Mouse (Mus musculus) gastrocnemius, adult 2 months (tissue): ENCODE data around the gene Nek4. TPM values are rescaled to one million over a fixed set of nuclear protein-coding genes. Genes with fewer than 3 reads are reported as not detected.

Experiments
- DNase-seq: peaks from one replicate; pipeline ENCODE4 v3.0.0; 2022
- H3K27ac ChIP-seq: fragments of 200-600 bp; 2 replicates; pipeline ENCODE4 v1.8.1; 2022; ENCODE audit warnings: mild to moderate bottlenecking
- H3K4me3 ChIP-seq: fragments of 200-600 bp; 2 replicates; pipeline ENCODE4 v1.8.1; 2022; ENCODE audit warnings: mild to moderate bottlenecking, moderate library complexity
- CTCF ChIP-seq: fragments of 200-600 bp; IDR thresholded peaks from 2 replicates; pipeline ENCODE4 v1.8.1; 2022; ENCODE audit warnings: antibody characterized with exemption, mild to moderate bottlenecking, moderate library complexity
- intact Hi-C: fragments of 180-260 bp; cut with DNase I; formaldehyde crosslinking; loops from one replicate; pipeline ENCODE4 v1.15.1; 2025
- total RNA-seq, 2 experiments: library from RNA; stranded (reverse); gene quantifications; 2 replicates each; pipeline ENCODE4 v1.2.3; 2021

The Nek4 gene
- total RNA-seq, 2 experiments from 2014 or later: 4.4 to 5.1 TPM

DNA sequence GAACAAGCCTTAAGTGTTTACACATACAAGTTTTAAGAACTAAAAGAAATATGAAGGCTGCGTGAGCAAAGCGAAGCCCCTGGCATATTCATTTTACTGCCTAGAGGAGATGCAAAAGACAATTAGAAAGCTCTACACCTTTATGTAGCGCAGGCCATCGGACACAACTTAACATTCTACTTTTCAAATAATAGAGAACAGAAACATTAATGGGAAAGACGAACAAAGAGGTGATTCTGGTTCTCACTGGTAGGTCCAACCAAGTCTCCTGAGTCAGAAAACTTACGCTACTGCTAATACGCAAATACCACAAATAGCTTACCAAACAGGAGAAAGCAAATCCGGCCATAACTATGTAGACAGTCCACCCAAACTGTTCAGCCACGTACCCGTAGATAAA, 49.2 kb downstream of the Nek4 start:
- Histone ChIP-seq H3K27ac (peak overlapping the region; percentile 96), H3K4me3 (peak overlapping the region; percentile 81)
- DNase-seq: no peak
- intact Hi-C loops: loop anchor here (2.0 kb wide), 1 partner anchor 18 kb away; the partner anchor contains the start of genes Gnl3 and Pbrm1
- TF ChIP-seq CTCF: no peak

- intact Hi-C loops: loop anchor here (2.0 kb wide), 1 partner anchor 18 kb away; the partner anchor contains the start of genes Gnl3 and Pbrm1
- peak overlapping the region; percentile 96 for H3K27ac ChIP-seq
- TF ChIP-seq CTCF: no peak
These were observed 49.7 kb downstream of the Nek4 start for GRCm38 (mm10) chr14:31000816-31001306.

GRCm38 (mm10) chr14:31001307-31002205, 50.4 kb downstream of the Nek4 start, which contains the start of the genes Glt8d1 and Spcs1:
Glt8d1 (plus strand) TSS chr14:31001400.
Spcs1 (minus strand) TSS chr14:31001672.
- intact Hi-C loops: loop anchor here (2.0 kb wide), 1 partner anchor 17 kb away; the partner anchor contains the start of genes Gnl3 and Pbrm1
- peak; percentile 91 for DNase-seq
- Histone ChIP-seq H3K4me3 (peak within 1 kb of the TSS; percentile 81), H3K27ac (peak within 1 kb of the TSS; percentile 96)
- no peak for TF ChIP-seq CTCF

More at GRCm38 (mm10) chr14:31000816-31001306, 49.7 kb downstream of the Nek4 start:
- DNase-seq: no peak
- H3K4me3 ChIP-seq: peak overlapping the region; percentile 81

DNA sequence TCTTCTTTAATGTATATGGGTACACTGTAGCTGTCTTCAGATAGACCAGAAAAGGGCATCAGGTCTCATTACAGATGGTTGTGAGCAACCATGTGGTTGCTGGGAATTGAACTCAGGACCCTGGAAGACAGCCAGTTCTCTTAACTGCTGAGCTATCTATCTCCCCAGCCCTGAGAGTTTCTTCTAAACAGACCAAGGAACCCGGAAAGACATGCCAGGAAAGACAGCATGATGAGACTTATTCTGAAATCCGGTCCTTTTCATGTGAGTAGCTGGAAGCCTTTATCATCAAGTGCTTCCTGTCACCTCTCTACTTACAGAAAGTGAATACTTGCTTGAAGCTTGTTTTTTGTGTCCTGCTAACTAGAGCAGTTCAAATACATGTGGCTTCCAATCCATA, 53.4 kb downstream of the Nek4 start:
- intact Hi-C loops: no loop called here
- no peak overlapping the region for H3K27ac ChIP-seq
- no peak for DNase-seq
- TF ChIP-seq CTCF: no peak
- no peak overlapping the region for H3K4me3 ChIP-seq

GRCm38 (mm10) chr14:31006779-31007178, 55.6 kb downstream of the Nek4 start:
- TF ChIP-seq CTCF: no peak
- no peak for DNase-seq
- intact Hi-C loops: no loop called here
- H3K27ac ChIP-seq: no peak overlapping the region
- H3K4me3 ChIP-seq: no peak overlapping the region

GRCm38 (mm10) chr14:31011588-31011987, 60.4 kb downstream of the Nek4 start:
- no peak for TF ChIP-seq CTCF
- no peak for DNase-seq
- Histone ChIP-seq H3K27ac (no peak overlapping the region), H3K4me3 (no peak overlapping the region)
- intact Hi-C loops: no loop called here

DNA sequence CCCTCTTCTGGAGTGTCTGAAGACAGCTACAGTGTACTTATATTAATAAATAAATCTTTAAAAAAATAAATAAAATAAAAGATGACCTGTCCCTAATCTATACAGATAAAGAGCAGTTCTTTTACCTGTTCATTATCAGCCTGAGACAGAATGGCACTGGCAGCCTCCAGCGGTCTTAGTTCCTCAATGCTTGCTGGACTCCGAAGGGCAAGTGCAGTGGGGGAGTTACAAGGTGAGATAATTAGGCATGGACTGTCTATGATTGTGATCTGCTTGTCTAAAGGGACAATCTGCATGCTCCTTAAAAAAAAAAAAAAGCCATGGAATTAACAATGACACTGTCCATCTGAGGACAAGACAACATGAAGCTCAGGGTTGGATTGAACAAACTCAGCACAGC, 62.8 kb downstream of the Nek4 start:
- Histone ChIP-seq H3K27ac (no peak overlapping the region), H3K4me3 (no peak overlapping the region)
- no peak for DNase-seq
- intact Hi-C loops: no loop called here
- no peak for TF ChIP-seq CTCF

DNA sequence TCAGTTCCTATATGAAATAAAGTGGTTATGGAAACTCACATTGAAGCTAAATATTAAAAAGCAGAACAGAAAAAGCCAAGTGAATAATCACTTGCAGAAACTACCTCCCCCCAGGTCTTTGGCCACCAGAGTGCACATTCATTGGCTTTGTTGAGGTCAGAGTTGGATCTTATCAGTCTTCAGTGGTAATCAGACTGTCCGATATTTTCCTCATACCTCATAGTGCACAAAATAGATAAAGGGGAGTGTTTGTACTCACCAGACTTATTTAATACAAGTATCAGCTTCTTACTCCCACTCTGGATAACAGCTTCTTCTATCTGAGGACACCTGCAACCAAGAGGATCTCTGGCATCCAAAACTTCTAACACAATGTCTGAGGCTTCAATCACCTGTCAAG, 64.9 kb downstream of the Nek4 start:
- Histone ChIP-seq H3K27ac (no peak overlapping the region), H3K4me3 (no peak overlapping the region)
- intact Hi-C loops: no loop called here
- TF ChIP-seq CTCF: no peak
- no peak for DNase-seq

DNA sequence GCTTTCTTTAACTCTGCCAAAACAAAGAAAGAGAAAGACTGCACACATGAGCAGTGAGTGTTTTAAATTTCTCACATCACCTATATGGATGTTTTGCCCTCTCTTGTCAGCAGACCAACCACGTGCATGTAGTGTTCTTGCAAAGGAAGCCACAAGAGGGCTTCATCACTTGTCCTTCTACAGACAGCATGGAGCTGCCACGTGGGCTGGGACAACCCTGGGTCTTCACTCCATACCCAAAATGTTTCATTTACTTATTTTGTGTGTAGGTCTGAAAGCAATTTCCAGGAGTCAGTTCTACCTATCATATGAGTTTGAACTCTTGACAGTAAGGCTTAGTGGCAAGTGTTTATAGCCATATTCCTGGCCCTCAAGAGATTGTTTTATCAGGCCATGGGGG, 66.7 kb downstream of the Nek4 start:
- Histone ChIP-seq H3K4me3 (peak overlapping the region; percentile 81), H3K27ac (peak overlapping the region; percentile 96)
- peak; percentile 16; the same call in 1 of the 2 replicates for TF ChIP-seq CTCF
- intact Hi-C loops: loop anchor here (2.0 kb wide), 1 partner anchor 17 kb away; the partner anchor contains the start of genes Glt8d1 and Spcs1
- no peak for DNase-seq

- DNase-seq: peak; percentile 99
- 0 out of 2 replicates have a peak, but pooled peaks have one; percentile 3 for TF ChIP-seq CTCF
- Histone ChIP-seq H3K4me3 (peak within 1 kb of the TSS; percentile 81), H3K27ac (peak within 1 kb of the TSS; percentile 96)
- intact Hi-C loops: loop anchor here (2.0 kb wide), 1 partner anchor 18 kb away; the partner anchor contains the start of genes Glt8d1 and Spcs1
These were observed 67.7 kb downstream of the Nek4 start, which contains the start of the genes Pbrm1 and Gnl3 for GRCm38 (mm10) chr14:31018860-31019291. Pbrm1 (plus strand) TSS chr14:31019138. Gnl3 (minus strand) TSS chr14:31019152.

DNA sequence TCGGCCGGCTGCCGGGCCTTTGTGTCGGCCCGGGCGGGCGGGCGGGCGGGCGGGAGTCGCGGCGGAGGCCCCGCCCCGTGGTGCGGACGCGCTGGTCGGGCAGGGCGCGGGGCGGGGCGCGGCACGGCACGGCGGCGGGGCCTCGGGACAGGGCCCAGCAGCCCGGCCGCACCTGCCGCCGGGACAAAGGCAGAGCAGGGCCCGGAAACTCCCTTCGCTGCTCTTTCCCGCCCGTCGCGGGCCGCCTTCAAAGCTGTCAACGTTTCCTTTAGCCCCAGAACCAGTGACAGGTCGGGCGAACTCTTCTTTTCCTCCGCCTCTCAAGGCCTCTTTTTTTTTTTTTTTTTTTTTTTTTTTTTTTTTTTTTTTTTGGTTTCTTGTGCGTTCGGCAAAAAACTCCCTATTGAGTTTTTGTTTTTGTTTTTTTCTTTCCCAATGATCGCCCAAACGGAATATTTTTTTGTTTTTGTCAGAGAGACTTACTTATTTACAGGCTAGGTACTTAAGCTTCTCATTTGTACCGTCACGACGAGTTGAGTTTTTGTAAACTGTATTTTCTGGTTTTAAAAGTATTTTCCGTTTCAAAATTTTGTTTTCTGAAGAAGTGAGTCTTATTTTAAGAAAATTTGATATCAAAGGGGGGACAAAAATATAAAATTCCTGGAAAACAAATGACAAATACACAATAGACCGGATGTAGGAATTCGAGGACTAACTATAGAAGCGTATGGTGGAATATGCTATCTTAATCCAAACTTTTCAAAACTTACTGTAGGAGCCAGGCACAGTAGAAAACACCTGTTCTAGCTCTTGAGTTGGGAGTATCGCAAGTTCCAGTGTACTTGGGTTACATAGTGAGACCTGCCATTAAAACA, 68.4 kb downstream of the Nek4 start:
- TF ChIP-seq CTCF: no peak
- intact Hi-C loops: loop anchor here (2.0 to 5.0 kb wide), 3 partner anchors 19 to 173 kb away; partner anchors contain the start of genes Glt8d1 and Spcs1
- Histone ChIP-seq H3K27ac (peak overlapping the region; percentile 96), H3K4me3 (peak overlapping the region; percentile 81)
- DNase-seq: peak; percentile 91

DNA sequence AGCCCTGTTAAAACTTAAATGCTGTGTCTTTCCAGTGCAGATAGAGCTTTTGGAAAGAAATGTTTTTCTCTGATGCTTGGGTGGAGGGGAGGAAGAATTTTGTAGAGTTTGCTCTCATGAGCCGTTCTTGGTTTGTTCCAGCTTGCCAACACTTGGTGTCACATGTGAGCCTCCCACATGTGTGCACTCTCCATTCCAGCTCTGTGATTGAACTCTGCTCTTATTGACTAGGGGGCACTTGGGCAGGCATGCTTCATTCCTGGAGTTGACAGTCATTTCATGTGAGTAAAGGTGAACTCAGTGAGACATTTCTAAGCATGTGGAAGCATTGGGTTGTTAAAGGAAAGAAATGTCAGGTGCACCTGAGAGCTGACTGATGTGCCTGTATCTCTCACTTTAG, 71.4 kb downstream of the Nek4 start:
- no peak overlapping the region for H3K4me3 ChIP-seq
- TF ChIP-seq CTCF: no peak
- intact Hi-C loops: loop anchor here (5.0 kb wide), 2 partner anchors 50 to 170 kb away; no protein-coding TSS in a partner anchor
- H3K27ac ChIP-seq: no peak overlapping the region
- no peak for DNase-seq
